Mouse (Mus musculus): Measurements from ENCODE around the gene Dnal1.
"Not testable (repeated sequence)": the region's sequence is repeated elsewhere in the genome, so short reads cannot be mapped to it uniquely, and the experiment has no call there.

The Dnal1 gene

GRCm38 (mm10) chr12:84114153-84114994 lies at the start of gene Dnal1:
Gene Dnal1 (plus strand): TSS chr12:84114366.
- DNase-seq (ENCODE audit: low spot score): peak; percentile 94

GRCm38 (mm10) chr12:84064621-84065020 lies 49.5 kb upstream of the Dnal1 start:
- DNase-seq (ENCODE audit: low spot score): no peak

- no peak for DNase-seq (ENCODE audit: low spot score)
Measured at GRCm38 (mm10) chr12:84067752-84068151, 46.4 kb upstream of the Dnal1 start.

GRCm38 (mm10) chr12:84068296-84068695 lies 45.9 kb upstream of the Dnal1 start:
- DNase-seq (ENCODE audit: low spot score): no peak

GRCm38 (mm10) chr12:84068986-84069385 lies 45.2 kb upstream of the Dnal1 start, which contains the start of gene Acot5:
Gene Acot5 (plus strand): TSS chr12:84069325.
- no peak for DNase-seq (ENCODE audit: low spot score)

GRCm38 (mm10) chr12:84069582-84069981 lies 44.6 kb upstream of the Dnal1 start:
- not testable (repeated sequence) for DNase-seq (ENCODE audit: low spot score)

- no peak for DNase-seq (ENCODE audit: low spot score)
Measured at GRCm38 (mm10) chr12:84071696-84072095, 42.5 kb upstream of the Dnal1 start.

GRCm38 (mm10) chr12:84077371-84077990 lies 36.7 kb upstream of the Dnal1 start:
- DNase-seq (ENCODE audit: low spot score): no peak

GRCm38 (mm10) chr12:84083842-84084241 lies 30.3 kb upstream of the Dnal1 start:
- no peak for DNase-seq (ENCODE audit: low spot score)

GRCm38 (mm10) chr12:84084581-84084980 lies 29.6 kb upstream of the Dnal1 start:
- no peak for DNase-seq (ENCODE audit: low spot score)

- DNase-seq (ENCODE audit: low spot score): not testable (repeated sequence)
Measured at GRCm38 (mm10) chr12:84094666-84095065, 19.5 kb upstream of the Dnal1 start.

GRCm38 (mm10) chr12:84099605-84100004 lies 14.6 kb upstream of the Dnal1 start:
- DNase-seq (ENCODE audit: low spot score): no peak

GRCm38 (mm10) chr12:84100071-84100470 lies 14.1 kb upstream of the Dnal1 start:
- peak; percentile 4 for DNase-seq (ENCODE audit: low spot score)

- peak; percentile 71 for DNase-seq (ENCODE audit: low spot score)
Measured at GRCm38 (mm10) chr12:84100604-84101492, 13.3 kb upstream of the Dnal1 start, which contains the start of gene Acot6. Gene Acot6 (plus strand): TSS chr12:84100654.

GRCm38 (mm10) chr12:84101493-84101845 lies 12.7 kb upstream of the Dnal1 start:
- DNase-seq (ENCODE audit: low spot score): peak; percentile 21

- DNase-seq (ENCODE audit: low spot score): no peak
Measured at GRCm38 (mm10) chr12:84107012-84107411, 7.2 kb upstream of the Dnal1 start.

GRCm38 (mm10) chr12:84107692-84108091 lies 6.5 kb upstream of the Dnal1 start:
- DNase-seq (ENCODE audit: low spot score): no peak

- DNase-seq (ENCODE audit: low spot score): no peak
Measured at GRCm38 (mm10) chr12:84109924-84110323, 4.2 kb upstream of the Dnal1 start.

- no peak for DNase-seq (ENCODE audit: low spot score)
Measured at GRCm38 (mm10) chr12:84110814-84111213, 3.4 kb upstream of the Dnal1 start.

- DNase-seq (ENCODE audit: low spot score): no peak
Measured at GRCm38 (mm10) chr12:84113676-84114075, 490 bp upstream of the Dnal1 start.

GRCm38 (mm10) chr12:84119584-84119983 lies 5.4 kb downstream of the Dnal1 start:
- no peak for DNase-seq (ENCODE audit: low spot score)

- no peak for DNase-seq (ENCODE audit: low spot score)
Measured at GRCm38 (mm10) chr12:84125892-84126291, 11.7 kb downstream of the Dnal1 start.
